Mouse (Mus musculus) kidney, adult 2 months (tissue): ENCODE measurements around the gene Vrk1. TPM values are rescaled to one million over a fixed set of nuclear protein-coding genes. Genes with fewer than 3 reads are reported as not detected.

ENCODE experiments used
- DNase-seq: peaks from one replicate; pipeline ENCODE4 v3.0.0; 2021
- H3K27ac ChIP-seq: fragments of 200-500 bp; 2 replicates; pipeline ENCODE4 v1.5.1; 2012; ENCODE audit warnings: low read depth, low read length, control low read depth, inconsistent platforms; ENCODE audit not compliant: insufficient read depth
- H3K27me3 ChIP-seq: fragments of 200-500 bp; replicated peaks from 2 replicates; pipeline ENCODE4 v1.6.1; 2012; ENCODE audit warnings: mild to moderate bottlenecking, moderate library complexity, low read length, inconsistent platforms; ENCODE audit not compliant: control insufficient read depth, insufficient read depth
- H3K36me3 ChIP-seq: fragments of 200-500 bp; 2 replicates; pipeline ENCODE4 v1.6.1; 2012; ENCODE audit warnings: mild to moderate bottlenecking, moderate library complexity, low read length, inconsistent platforms; ENCODE audit not compliant: control insufficient read depth, insufficient read depth
- H3K4me1 ChIP-seq: fragments of 200-500 bp; 2 replicates; pipeline ENCODE4 v1.6.1; 2011; ENCODE audit warnings: low read length; ENCODE audit not compliant: control insufficient read depth, insufficient read depth
- H3K4me3 ChIP-seq: fragments of 200-500 bp; 2 replicates; pipeline ENCODE4 v1.5.1; 2011; ENCODE audit warnings: mild to moderate bottlenecking, low read depth, low read length, control low read depth; ENCODE audit not compliant: insufficient read depth
- CTCF ChIP-seq: fragments of 200-500 bp; conservative IDR thresholded peaks from 2 replicates; pipeline ENCODE4 v1.5.1; 2011; ENCODE audit warnings: low read depth, mild to moderate bottlenecking, control low read depth, low read length, moderate library complexity, mixed read lengths; ENCODE audit not compliant: insufficient read depth, insufficient read length
- POLR2A ChIP-seq: fragments of 200-500 bp; IDR thresholded peaks from one replicate; pipeline ENCODE4 v1.6.1; 2011; ENCODE audit warnings: low read depth, low read length, control low read depth
- WGBS: fragments of 180-500 bp; shearing (Covaris S2); methylation state at CpG from one replicate; pipeline ENCODE4 v1.1.7; 2018; 5-methylcytosine and 5-hydroxymethylcytosine counted together
- polyA plus RNA-seq: library from polyadenylated mRNA; depleted of rRNA; stranded (reverse); fragments of >200 nt; gene quantifications from 2 replicates; pipeline ENCODE4 v1.2.3, GENCODE M21; 2012

Vrk1 gene
- polyA plus RNA-seq, 1 experiment: 4.6 TPM

DNA sequence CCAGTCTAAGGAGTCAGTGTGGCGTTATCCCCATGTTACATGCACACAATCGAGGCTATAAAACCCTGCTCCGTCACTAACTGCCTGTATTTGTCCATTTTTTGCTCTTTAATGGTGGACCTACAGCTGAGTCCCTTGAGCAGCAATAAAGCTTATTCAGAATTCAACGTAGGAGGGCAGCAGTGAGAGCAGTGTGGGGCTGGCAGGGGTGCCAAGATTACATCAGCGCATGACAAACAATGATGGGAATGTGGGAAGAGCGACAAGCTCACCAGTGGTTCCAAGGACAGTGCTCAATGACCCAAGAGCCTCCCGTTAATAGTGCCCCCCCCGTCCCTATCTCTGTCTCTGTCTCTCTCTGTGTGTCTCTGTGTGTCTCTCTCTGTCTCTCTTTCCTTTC is 8.3 kb upstream of the Vrk1 start:
- DNase-seq: no peak
- no peaks in the 10 kb centered on the region for H3K4me1 ChIP-seq
- H3K27me3 ChIP-seq: no peaks in the 10 kb centered on the region
- H3K36me3 ChIP-seq: no peaks in the 10 kb centered on the region
- H3K4me3 ChIP-seq: no peak overlapping the region
- TF ChIP-seq POLR2A (no peak), CTCF (no peak; the same call in 1 of the 2 replicates)
- WGBS: 60% methylated on average over 8 of the region's 8 CpGs
- H3K27ac ChIP-seq: no peak overlapping the region

DNA sequence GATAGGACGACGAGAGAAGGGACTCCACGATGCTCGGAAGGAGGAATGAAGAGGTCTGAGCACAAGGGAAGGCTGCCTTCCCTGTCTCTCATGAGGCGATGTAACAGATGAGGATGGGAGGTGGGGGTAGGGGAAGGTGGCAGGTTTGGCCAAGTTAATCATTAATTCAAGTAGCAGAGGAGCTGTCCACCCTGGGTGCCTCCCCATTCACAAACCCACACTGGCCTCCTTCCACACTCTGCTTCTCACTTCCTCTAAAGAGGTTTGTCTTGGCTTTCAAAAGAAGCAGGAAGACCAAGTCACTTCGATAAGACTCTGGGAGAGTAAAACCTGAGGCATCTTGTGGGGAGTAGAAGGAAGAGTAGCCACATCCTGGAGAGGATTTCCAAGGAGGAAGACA is 5.3 kb upstream of the Vrk1 start:
- no peak for DNase-seq
- no peaks in the 10 kb centered on the region for H3K36me3 ChIP-seq
- H3K27me3 ChIP-seq: no peaks in the 10 kb centered on the region
- TF ChIP-seq CTCF: no peak
- TF ChIP-seq POLR2A: no peak
- no peaks in the 10 kb centered on the region for H3K4me1 ChIP-seq
- no peak overlapping the region for H3K27ac ChIP-seq
- H3K4me3 ChIP-seq: no peak overlapping the region
- 52% methylated on average over 6 of the region's 6 CpGs for WGBS

DNA sequence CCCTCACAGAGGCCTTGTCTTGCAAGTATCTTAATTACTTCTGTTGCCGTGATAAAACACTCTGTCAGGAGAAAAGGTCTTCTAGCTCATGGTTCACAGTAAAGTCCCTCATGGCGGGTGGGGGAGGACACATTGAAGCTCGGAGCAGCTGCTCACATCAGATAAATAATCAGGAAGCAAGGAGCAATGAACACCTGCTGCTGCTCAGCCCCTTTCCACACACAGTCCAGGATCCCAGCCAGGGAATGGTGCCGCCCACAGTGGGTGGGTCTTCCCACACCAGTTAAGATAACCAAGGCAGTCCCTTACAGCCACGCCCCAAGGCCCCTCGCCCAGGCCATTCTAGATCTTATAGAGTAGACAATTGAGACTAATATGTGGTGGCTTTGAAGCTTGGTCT is 3.8 kb upstream of the Vrk1 start:
- Histone ChIP-seq H3K36me3 (no peaks in the 10 kb centered on the region), H3K27me3 (no peaks in the 10 kb centered on the region), H3K4me3 (no peak overlapping the region), H3K27ac (no peak overlapping the region), H3K4me1 (no peaks in the 10 kb centered on the region)
- WGBS: 82% methylated on average over 6 of the region's 6 CpGs
- TF ChIP-seq CTCF (no peak), POLR2A (no peak)
- DNase-seq: no peak

DNA sequence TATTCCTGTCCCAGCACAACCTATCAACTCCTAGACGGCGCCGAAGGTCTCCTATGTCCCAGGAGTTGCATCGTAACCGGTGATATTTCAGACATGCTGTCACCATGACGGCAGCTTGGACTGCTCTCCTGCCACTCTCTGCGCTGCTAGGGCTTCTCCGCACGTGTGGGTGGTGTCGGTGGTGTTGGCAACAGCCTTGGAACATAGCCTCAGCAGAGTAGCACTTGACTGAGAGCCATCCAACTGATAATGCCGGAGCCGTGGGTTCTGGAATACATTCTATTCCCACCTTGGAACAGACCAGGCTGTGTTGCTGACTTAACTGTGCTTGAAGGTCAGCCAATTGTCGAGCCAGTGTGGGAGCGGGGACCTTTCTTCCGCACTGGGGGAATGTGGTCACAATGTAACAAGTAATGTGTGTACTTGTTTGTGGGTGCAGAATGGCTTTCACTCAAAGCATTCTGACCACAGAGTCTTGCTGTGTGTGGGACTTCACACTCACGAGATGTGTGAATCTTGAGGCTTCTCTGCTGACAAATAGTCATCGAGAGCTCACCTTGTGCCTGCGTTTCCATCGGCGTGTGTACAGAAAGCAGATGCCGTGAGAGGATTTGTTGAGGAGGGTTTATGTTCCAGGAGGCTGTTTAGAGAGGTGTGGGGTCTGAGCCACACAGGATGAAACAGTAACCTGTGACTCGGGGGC is 1.5 kb upstream of the Vrk1 start:
- no peak overlapping the region for H3K4me3 ChIP-seq
- H3K36me3 ChIP-seq: no peaks in the 10 kb centered on the region
- no peak overlapping the region for H3K27ac ChIP-seq
- H3K27me3 ChIP-seq: no peaks in the 10 kb centered on the region
- no peak for DNase-seq
- WGBS: 85% methylated on average over 22 of the region's 22 CpGs
- TF ChIP-seq POLR2A: no peak
- H3K4me1 ChIP-seq: no peaks in the 10 kb centered on the region

DNA sequence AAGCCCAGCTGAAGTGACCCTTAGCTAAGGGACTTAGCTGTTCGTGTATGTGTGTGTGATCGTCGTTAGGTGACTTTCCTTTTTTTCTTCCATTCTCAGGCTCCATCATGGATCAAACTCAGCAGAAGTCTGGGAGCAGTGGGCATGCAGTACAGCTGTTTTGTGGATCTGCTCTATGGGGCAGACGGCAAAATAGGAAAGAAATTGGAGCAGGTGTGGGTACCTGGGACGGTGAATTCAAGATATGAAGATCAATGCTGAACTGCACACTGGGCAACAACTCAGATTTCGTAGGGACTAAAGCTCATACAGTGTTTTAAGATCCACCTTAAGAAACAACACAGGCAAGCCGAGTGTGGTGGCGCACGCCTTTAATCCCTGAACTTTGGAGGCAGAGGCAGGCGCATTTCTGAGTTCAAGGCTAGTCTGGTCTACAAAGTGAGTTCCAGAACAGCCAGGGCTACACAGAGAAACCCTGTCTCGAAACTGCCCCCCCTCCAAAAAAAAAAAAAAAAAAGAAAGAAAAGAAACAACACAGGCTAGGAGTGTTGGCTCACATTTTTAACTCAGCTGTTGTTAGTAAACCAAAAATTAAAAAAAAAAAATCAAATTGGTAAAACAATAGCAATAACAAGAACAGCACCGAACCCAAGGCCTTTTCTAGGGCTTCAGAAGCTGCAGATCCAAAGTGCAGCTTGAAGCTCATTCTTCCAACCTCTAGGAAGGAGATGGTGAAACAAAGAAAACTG is 732 bp upstream of the Vrk1 start:
- Histone ChIP-seq H3K4me3 (no peak overlapping the region), H3K27ac (no peak overlapping the region), H3K4me1 (no peaks in the 10 kb centered on the region), H3K27me3 (no peaks in the 10 kb centered on the region), H3K36me3 (no peaks in the 10 kb centered on the region)
- 82% methylated on average over 12 of the region's 12 CpGs for WGBS
- TF ChIP-seq POLR2A: no peak
- no peak for TF ChIP-seq CTCF
- no peak for DNase-seq

DNA sequence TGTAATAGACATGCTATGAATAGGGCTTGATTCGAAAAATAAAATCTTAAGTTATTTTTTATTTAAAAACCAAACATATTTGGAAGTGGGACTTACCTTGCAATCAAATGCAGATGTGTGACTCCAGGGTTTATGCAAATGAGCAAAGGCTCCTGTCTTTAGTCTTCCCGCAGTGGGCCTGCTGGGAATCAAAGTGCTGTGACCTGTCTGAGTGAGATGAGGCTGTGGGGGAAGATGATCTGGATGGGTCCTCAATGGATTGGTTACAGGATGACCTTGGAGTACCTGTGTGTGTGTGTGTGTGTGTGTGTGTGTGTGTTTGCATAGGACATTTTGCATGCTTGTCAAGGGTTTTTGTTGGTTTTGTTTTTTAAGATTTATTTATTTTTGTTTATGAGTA is 2.1 kb downstream of the Vrk1 start:
- no peak overlapping the region for H3K27ac ChIP-seq

DNA sequence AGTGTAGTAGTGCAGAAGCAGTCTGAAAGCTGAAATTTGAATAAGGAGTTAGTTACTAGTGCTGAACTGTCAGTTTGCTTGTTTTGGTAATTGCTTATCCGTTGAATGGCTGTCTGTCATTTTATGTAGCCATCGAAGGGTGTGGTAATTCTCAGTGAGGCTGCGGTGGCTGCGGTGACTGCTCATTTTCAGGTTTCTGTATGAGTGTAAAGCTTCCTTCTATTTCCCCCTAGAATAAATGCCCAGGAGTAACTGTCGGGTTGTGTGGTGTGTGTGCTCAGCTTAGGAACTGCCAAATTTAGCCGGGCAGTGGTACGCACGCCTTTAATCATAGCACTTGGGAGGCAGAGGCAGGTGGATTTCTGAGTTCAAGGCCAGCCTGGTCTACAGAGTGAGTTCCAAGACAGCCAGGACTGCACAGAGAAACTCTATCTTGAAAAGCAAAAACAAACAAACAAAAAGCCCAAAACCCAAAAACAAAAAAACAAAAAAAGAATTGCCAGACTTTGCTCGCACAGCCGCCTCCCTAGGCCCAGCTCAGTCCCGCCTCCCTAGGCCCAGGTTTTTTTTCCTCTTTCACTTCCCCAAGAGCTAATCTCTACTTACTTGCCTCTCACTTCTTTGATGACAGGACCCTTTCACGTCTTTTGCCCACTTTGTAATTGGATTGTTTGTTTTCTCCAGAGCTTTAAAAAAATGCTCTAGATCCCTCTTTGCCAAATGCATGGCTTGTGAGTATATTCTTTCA is 6.4 kb downstream of the Vrk1 start:
- TF ChIP-seq CTCF: no peak
- no peak for TF ChIP-seq POLR2A
- Histone ChIP-seq H3K4me3 (no peak overlapping the region), H3K36me3 (no peaks in the 10 kb centered on the region), H3K4me1 (no peaks in the 10 kb centered on the region), H3K27ac (no peak overlapping the region), H3K27me3 (no peaks in the 10 kb centered on the region)
- DNase-seq: no peak
- 92% methylated on average over 12 of the region's 12 CpGs for WGBS

More for the DNA sequence above, 2.1 kb downstream of the Vrk1 start:
- Histone ChIP-seq H3K4me1 (no peaks in the 10 kb centered on the region), H3K36me3 (no peaks in the 10 kb centered on the region), H3K27me3 (no peaks in the 10 kb centered on the region), H3K4me3 (no peak overlapping the region)
- 70% methylated on average over 2 of the region's 2 CpGs for WGBS
- TF ChIP-seq POLR2A: no peak
- TF ChIP-seq CTCF: no peak
- no peak for DNase-seq
